8 mouse cellular contexts compared by ENCODE assay signal in the genomic region with DNA sequence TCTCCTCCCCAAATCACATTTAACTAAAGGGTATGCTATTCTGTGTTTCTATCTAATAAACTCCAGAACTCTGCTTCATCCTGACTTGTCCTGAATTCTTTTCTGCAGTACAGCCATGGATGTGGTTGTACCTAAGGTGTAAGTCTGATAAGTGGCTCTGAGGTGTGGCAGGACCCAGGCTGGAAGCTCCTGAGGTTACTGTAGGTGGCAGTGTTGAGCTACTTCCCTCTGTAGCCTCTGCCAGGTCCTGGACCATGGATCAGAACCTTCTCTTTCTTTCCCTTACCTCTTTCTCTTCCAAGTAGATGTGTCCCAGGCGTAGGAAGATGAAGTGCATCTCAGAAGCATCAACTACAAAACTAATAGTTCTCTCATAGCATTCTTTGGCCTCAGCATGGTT. TPM values are rescaled to one million over a fixed set of nuclear protein-coding genes. Genes with fewer than 3 reads are reported as not detected.
A peak's percentile ranks its signal among the peaks of the same experiment; 100 is the strongest.
DNase-seq lines count a peak whose midpoint lies in the region; ATAC-seq and TF ChIP-seq lines count a peak whose summit lies in the region.

No protein-coding gene starts in this region.

- peak; percentile 58 for TF ChIP-seq CTCF in hindbrain, postnatal 0 days (IDR thresholded peaks at IDR 0.05; ENCODE audit: low read depth)
- TF ChIP-seq CTCF in C2C12 (IDR thresholded peaks at IDR 0.05; ENCODE audit: control insufficient read depth, insufficient read depth, insufficient read length) (peak; percentile 65), ES-Bruce4 (IDR thresholded peaks at IDR 0.05; ENCODE audit: low read depth, low read length) (peak; percentile 79)

- H3ac ChIP-seq in C2C12 (ENCODE audit: control insufficient read depth, insufficient read length, low read depth): no peak overlapping the region

- no peaks in the 10 kb centered on the region for H3K4me1 ChIP-seq in hindbrain, postnatal 0 days (ENCODE audit: insufficient read depth, low read length)
- no peaks in the 10 kb centered on the region for H3K4me1 ChIP-seq in hindbrain, embryonic 13.5 days (replicated peaks)
- H3K4me1 ChIP-seq in ES-Bruce4 (ENCODE audit: control insufficient read depth, insufficient read depth, low read length): peaks cover 2% of the 10 kb centered on the region

- no peak overlapping the region for H3K27ac ChIP-seq in hindbrain, postnatal 0 days
- no peak overlapping the region for H3K27ac ChIP-seq in hindbrain, embryonic 13.5 days
- H3K27ac ChIP-seq in ES-Bruce4 (ENCODE audit: insufficient read depth, low read length): no peak overlapping the region

- H3K9ac ChIP-seq in hindbrain, postnatal 0 days (replicated peaks; ENCODE audit: low read length): no peak overlapping the region
- no peak overlapping the region for H3K9ac ChIP-seq in hindbrain, embryonic 13.5 days
- H3K9ac ChIP-seq in ES-Bruce4 (ENCODE audit: low read depth, poor library complexity, severe bottlenecking): no peak overlapping the region

- TF ChIP-seq POLR2A in ES-Bruce4 (IDR thresholded peaks at IDR 0.05; ENCODE audit: insufficient read depth, low read length): no peak

- no peak for TF ChIP-seq EP300 in ES-Bruce4 (IDR thresholded peaks at IDR 0.05; ENCODE audit: insufficient read depth, low read depth, low read length)

- no peaks in the 10 kb centered on the region for H3K79me3 ChIP-seq in C2C12 (ENCODE audit: low read depth)

- no peaks in the 10 kb centered on the region for H3K36me3 ChIP-seq in hindbrain, postnatal 0 days (ENCODE audit: insufficient read depth, low read length)
- no peaks in the 10 kb centered on the region for H3K36me3 ChIP-seq in hindbrain, embryonic 13.5 days
- H3K36me3 ChIP-seq in C2C12 (ENCODE audit: control insufficient read depth, insufficient read depth) (no peaks in the 10 kb centered on the region), ES-Bruce4 (ENCODE audit: control insufficient read depth, insufficient read depth, low read length, poor library complexity, severe bottlenecking) (no peaks in the 10 kb centered on the region)

- peak; percentile 31 for DNase-seq in hindbrain, postnatal 0 days (ENCODE audit: low spot score)
- DNase-seq in lung, postnatal 25 days (ENCODE audit: low spot score): peak; percentile 39
- DNase-seq in yolk sac, embryonic 10.5 days (ENCODE audit: low spot score): no peak
- no peak for DNase-seq in adrenal gland, adult 8-10 months

- ATAC-seq in hindbrain, postnatal 0 days: 0 out of 2 replicates have a peak, but pooled peaks have one; percentile 45
- ATAC-seq in hindbrain, embryonic 13.5 days (ENCODE audit: low FRiP score): no peak
- ATAC-seq in hematopoietic stem cell, adult 5-6 weeks (replicated peaks in 1 of 2; ENCODE audit: insufficient read depth in 1 of 2, low FRiP score in 2 of 2, low TSS enrichment in 1 of 2, low read depth in 1 of 2, poor library complexity in 2 of 2, severe bottlenecking in 2 of 2): peak; percentile 82 to 84

- no peak overlapping the region for H3K4me2 ChIP-seq in hindbrain, postnatal 0 days (ENCODE audit: low read depth, low read length)
- no peak overlapping the region for H3K4me2 ChIP-seq in hindbrain, embryonic 13.5 days

- no peaks in the 10 kb centered on the region for H3K79me2 ChIP-seq in C2C12 (ENCODE audit: control insufficient read depth, insufficient read depth)

- no peaks in the 10 kb centered on the region for H3K9me3 ChIP-seq in hindbrain, postnatal 0 days (ENCODE audit: low read length)
- no peaks in the 10 kb centered on the region for H3K9me3 ChIP-seq in hindbrain, embryonic 13.5 days
- no peaks in the 10 kb centered on the region for H3K9me3 ChIP-seq in ES-Bruce4 (replicated peaks; ENCODE audit: control insufficient read depth, insufficient read depth, low read length, poor library complexity, severe bottlenecking)

- 63% methylated on average over 1 of the region's 1 CpGs for WGBS in hindbrain, postnatal 0 days
- WGBS in hindbrain, embryonic 13.5 days: 50% methylated on average over 1 of the region's 1 CpGs

- no peak overlapping the region for H3K4me3 ChIP-seq in hindbrain, postnatal 0 days (ENCODE audit: low read length)
- no peak overlapping the region for H3K4me3 ChIP-seq in hindbrain, embryonic 13.5 days
- no peak overlapping the region for H3K4me3 ChIP-seq in C2C12 (ENCODE audit: insufficient read depth, poor library complexity, severe bottlenecking)
- H3K4me3 ChIP-seq in ES-Bruce4 (ENCODE audit: low read depth, low read length): no peak overlapping the region

- no peaks in the 10 kb centered on the region for H3K27me3 ChIP-seq in hindbrain, postnatal 0 days (ENCODE audit: insufficient read depth, low read length)
- no peaks in the 10 kb centered on the region for H3K27me3 ChIP-seq in hindbrain, embryonic 13.5 days
- H3K27me3 ChIP-seq in C2C12 (ENCODE audit: control insufficient read depth, insufficient read depth, insufficient read length) (no peaks in the 10 kb centered on the region), ES-Bruce4 (ENCODE audit: control insufficient read depth, insufficient read depth, low read length, poor library complexity, severe bottlenecking) (no peaks in the 10 kb centered on the region)

TF ChIP-seq in C2C12, 6 proteins besides CTCF, POLR2A, EP300 and RAD21:
- TF ChIP-seq FOSL1 (IDR thresholded peaks at IDR 0.05; ENCODE audit: insufficient read depth, low read length, poor library complexity, severe bottlenecking): no peak
- no peak for TF ChIP-seq USF1 (IDR thresholded peaks at IDR 0.05; ENCODE audit: low read depth)
- TF ChIP-seq MYOD1 (IDR thresholded peaks at IDR 0.05; ENCODE audit: control insufficient read depth, insufficient read length, low read depth): no peak
- TF ChIP-seq MYOG (IDR thresholded peaks at IDR 0.05; ENCODE audit: control insufficient read depth, extremely low read depth, insufficient read length): no peak
- TF ChIP-seq CEBPB (IDR thresholded peaks at IDR 0.05; ENCODE audit: low read depth): no peak
- TF ChIP-seq MAX (IDR thresholded peaks at IDR 0.05): no peak
TF ChIP-seq in C2C12: peak in this region for 0.

RNA-seq across cellular contexts. Expression of gene Mrps16, which starts 6.6 kb away (rescaled TPM):
- 34.7 and 35.4 TPM in 2 replicates for total RNA-seq in hindbrain, postnatal 0 days (2014; rRNA removed)
- 68.1 and 72.3 TPM in 2 replicates for polyA plus RNA-seq in hindbrain, postnatal 0 days (2015; fragmentation: Nextera tagmentation; extraction: Ambion mirVana)
- 61.0 and 64.9 TPM in 2 replicates for polyA plus RNA-seq in hindbrain, embryonic 13.5 days (2015; fragmentation: Nextera tagmentation; extraction: Ambion mirVana)
- 97.2 TPM for polyA plus RNA-seq in C2C12 (2012; fragmentation: generic; extraction: Trizol)
- polyA plus RNA-seq in ES-Bruce4 (2011; ENCODE audit: insufficient read depth, insufficient read length, low read depth, missing spikeins): 55.7 and 69.6 TPM in 2 replicates
- total RNA-seq in hematopoietic stem cell, adult 5-6 weeks (2017): 28.2 and 43.8 TPM in 2 replicates
- total RNA-seq in adrenal gland, adult 8-10 months (2022): 10 to 100 TPM; 56.2 to 74.9 (median 67.5) TPM

RNA-seq across cellular contexts. Expression of gene Dnajc9, which starts 11.4 kb away (rescaled TPM):
- total RNA-seq in hindbrain, postnatal 0 days (2014; rRNA removed): 29.2 and 44.2 TPM in 2 replicates
- polyA plus RNA-seq in hindbrain, postnatal 0 days (2015; fragmentation: Nextera tagmentation; extraction: Ambion mirVana): 111 and 114 TPM in 2 replicates
- 125 and 126 TPM in 2 replicates for polyA plus RNA-seq in hindbrain, embryonic 13.5 days (2015; fragmentation: Nextera tagmentation; extraction: Ambion mirVana)
- 80.8 TPM for polyA plus RNA-seq in C2C12 (2012; fragmentation: generic; extraction: Trizol)
- 107 and 121 TPM in 2 replicates for polyA plus RNA-seq in ES-Bruce4 (2011; ENCODE audit: insufficient read depth, insufficient read length, low read depth, missing spikeins)
- 248 and 261 TPM in 2 replicates for total RNA-seq in hematopoietic stem cell, adult 5-6 weeks (2017)
- total RNA-seq in adrenal gland, adult 8-10 months (2022): 10 to 100 TPM; 30.3 to 43.2 (median 34.0) TPM

RNA-seq across cellular contexts. Expression of gene Cfap70, which starts 52.0 kb away (rescaled TPM):
- total RNA-seq in hindbrain, postnatal 0 days (2014; rRNA removed): 0.11 and 0.31 TPM in 2 replicates
- 1.8 and 2.2 TPM in 2 replicates for polyA plus RNA-seq in hindbrain, postnatal 0 days (2015; fragmentation: Nextera tagmentation; extraction: Ambion mirVana)
- 1.0 and 2.2 TPM in 2 replicates for polyA plus RNA-seq in hindbrain, embryonic 13.5 days (2015; fragmentation: Nextera tagmentation; extraction: Ambion mirVana)
- polyA plus RNA-seq in C2C12 (2012; fragmentation: generic; extraction: Trizol): 0.01 TPM
- polyA plus RNA-seq in ES-Bruce4 (2011; ENCODE audit: insufficient read depth, insufficient read length, low read depth, missing spikeins): 0.50 and 2.1 TPM in 2 replicates
- 1.0 TPM in 1 of 2 replicates, not detected in the other for total RNA-seq in hematopoietic stem cell, adult 5-6 weeks (2017)
- 1 to 10 TPM; 1.2 to 7.0 (median 1.8) TPM for total RNA-seq in adrenal gland, adult 8-10 months (2022)

RNA-seq across cellular contexts. Expression of gene Fam149b, which starts 52.1 kb away (rescaled TPM):
- total RNA-seq in hindbrain, postnatal 0 days (2014; rRNA removed): 42.1 and 44.4 TPM in 2 replicates
- polyA plus RNA-seq in hindbrain, postnatal 0 days (2015; fragmentation: Nextera tagmentation; extraction: Ambion mirVana): 25.9 and 28.8 TPM in 2 replicates
- polyA plus RNA-seq in hindbrain, embryonic 13.5 days (2015; fragmentation: Nextera tagmentation; extraction: Ambion mirVana): 43.3 and 44.2 TPM in 2 replicates
- polyA plus RNA-seq in C2C12 (2012; fragmentation: generic; extraction: Trizol): 17.7 TPM
- 37.0 and 44.9 TPM in 2 replicates for polyA plus RNA-seq in ES-Bruce4 (2011; ENCODE audit: insufficient read depth, insufficient read length, low read depth, missing spikeins)
- total RNA-seq in hematopoietic stem cell, adult 5-6 weeks (2017): 39.9 and 58.2 TPM in 2 replicates
- 10 to 100 TPM; 32.0 to 42.2 (median 41.0) TPM for total RNA-seq in adrenal gland, adult 8-10 months (2022)

RNA-seq across cellular contexts. Expression of gene Ecd, which starts 52.1 kb away (rescaled TPM):
- total RNA-seq in hindbrain, postnatal 0 days (2014; rRNA removed): 29.8 and 38.6 TPM in 2 replicates
- 37.3 and 38.4 TPM in 2 replicates for polyA plus RNA-seq in hindbrain, postnatal 0 days (2015; fragmentation: Nextera tagmentation; extraction: Ambion mirVana)
- polyA plus RNA-seq in hindbrain, embryonic 13.5 days (2015; fragmentation: Nextera tagmentation; extraction: Ambion mirVana): 51.6 and 53.2 TPM in 2 replicates
- polyA plus RNA-seq in C2C12 (2012; fragmentation: generic; extraction: Trizol): 28.6 TPM
- 62.2 and 67.2 TPM in 2 replicates for polyA plus RNA-seq in ES-Bruce4 (2011; ENCODE audit: insufficient read depth, insufficient read length, low read depth, missing spikeins)
- total RNA-seq in hematopoietic stem cell, adult 5-6 weeks (2017): 59.0 and 79.5 TPM in 2 replicates
- 10 to 100 TPM; 42.8 to 47.6 (median 43.8) TPM for total RNA-seq in adrenal gland, adult 8-10 months (2022)

Comparison
In these comparisons a context has a peak if more than half of its experiments do, and no peak if none do; other contexts are left out.
1. DNase-seq: peak in hindbrain, postnatal 0 days (single experiment) and lung, postnatal 25 days (single experiment); none in yolk sac, embryonic 10.5 days (single experiment) and adrenal gland, adult 8-10 months (single experiment).
2. Peak in every context shown above with its lines, with median percentiles within 50 percentile points of each other: CTCF ChIP-seq.